In the genomic region with DNA sequence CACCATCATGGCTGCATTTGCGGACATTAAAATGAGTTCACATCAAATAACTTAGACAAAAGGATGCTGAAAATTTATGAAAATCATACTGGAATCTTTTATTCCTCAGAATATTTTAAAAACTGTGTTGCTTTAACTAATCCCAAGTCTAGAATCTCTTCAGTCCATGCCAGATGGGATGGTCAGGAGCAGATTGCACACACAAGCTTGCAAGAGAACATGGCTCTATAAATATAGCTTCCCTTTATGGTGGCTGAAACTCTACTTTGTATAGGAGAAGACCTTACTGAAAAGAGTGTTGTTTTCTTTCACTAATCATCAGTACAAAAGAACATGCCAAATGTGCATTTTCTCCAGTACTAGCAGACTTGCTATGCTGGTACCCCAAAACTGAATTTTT, we compare ENCODE assay signal across 22 mouse cellular contexts.
DNase-seq lines count a peak whose midpoint lies in the region; ATAC-seq and TF ChIP-seq lines count a peak whose summit lies in the region.
"Had no signal": no experiment of that assay in that cellular context is flagged by ENCODE, and none has a peak within 500 bp of the region (broad histone marks: within the 10 kb centered on the region; RNA-seq: fewer than 3 reads in every experiment).

No protein-coding gene starts in this region.

- TF ChIP-seq CTCF in cortical plate, adult 2 months (IDR thresholded peaks at IDR 0.05; ENCODE audit: extremely low read depth, insufficient read depth, low read length), result no peak
- no peak for TF ChIP-seq CTCF in lung, adult 2 months (IDR thresholded peaks at IDR 0.05; ENCODE audit: insufficient read depth, low read length)
- TF ChIP-seq CTCF in intestine, postnatal 0 days (IDR thresholded peaks at IDR 0.05; ENCODE audit: low read depth), result no peak

- TF ChIP-seq POLR2A in cortical plate, adult 2 months (IDR thresholded peaks at IDR 0.05; ENCODE audit: extremely low read depth, insufficient read depth, low read length), result no peak
- no peak for TF ChIP-seq POLR2A in lung, adult 2 months (IDR thresholded peaks at IDR 0.05; ENCODE audit: borderline replicate concordance, extremely low read depth, low read depth, low read length)

- peak overlapping the region; percentile 77; the same call in 1 of the 2 replicates for H3K27ac ChIP-seq in cortical plate, adult 2 months (ENCODE audit: insufficient read depth, low read length)
- no peak overlapping the region for H3K27ac ChIP-seq in intestine, postnatal 0 days (ENCODE audit: low read depth, low read length)
- H3K27ac ChIP-seq: embryonic facial prominence, embryonic 12.5 days; heart, embryonic 13.5 days; hindbrain, embryonic 15.5 days; liver, embryonic 12.5 days; lung, embryonic 15.5 days; midbrain, embryonic 10.5 days had no signal

- H3K9me3 ChIP-seq in intestine, postnatal 0 days (ENCODE audit: control insufficient read depth), result no peaks in the 10 kb centered on the region
- H3K9me3 ChIP-seq: embryonic facial prominence, embryonic 12.5 days; heart, embryonic 13.5 days; hindbrain, embryonic 15.5 days; liver, embryonic 12.5 days; lung, embryonic 15.5 days; midbrain, embryonic 10.5 days had no signal

- 91% methylated on average over 1 of the region's 1 CpGs for WGBS in lung, adult 2 months
- WGBS in intestine, postnatal 0 days, result 92% methylated on average over 1 of the region's 1 CpGs

- H3K4me1 ChIP-seq in cortical plate, adult 2 months (ENCODE audit: control insufficient read depth, insufficient read depth, low read length), result no peaks in the 10 kb centered on the region; the same call in 1 of the 2 replicates
- no peaks in the 10 kb centered on the region for H3K4me1 ChIP-seq in lung, adult 2 months (ENCODE audit: control insufficient read depth, insufficient read depth, low read length)
- no peaks in the 10 kb centered on the region for H3K4me1 ChIP-seq in intestine, postnatal 0 days (replicated peaks; ENCODE audit: control insufficient read depth, insufficient read depth, low read length)
- H3K4me1 ChIP-seq: embryonic facial prominence, embryonic 12.5 days; heart, embryonic 13.5 days; hindbrain, embryonic 15.5 days; liver, embryonic 12.5 days; lung, embryonic 15.5 days; midbrain, embryonic 10.5 days had no signal

- DNase-seq in brain, adult 2 months (ENCODE audit: low read depth, low spot score), result peak; percentile 77
- peak; percentile 9 to 46 for DNase-seq in left cerebral cortex, adult 18-20 months (ENCODE audit: low spot score in 2 of 2)
- DNase-seq in right cerebral cortex, postnatal 10 days (ENCODE audit: low spot score in 2 of 2), result peak; percentile 27 to 52
- no peak for DNase-seq in lung, adult 2 months
- DNase-seq in embryo, embryonic 10 days (ENCODE audit: low spot score), result no peak
- DNase-seq: cerebellum, adult 8-10 months; heart, adult 11 months; heart, postnatal 4 days; lung, postnatal 4 days; retina, postnatal 1 day; thymus, postnatal 14 days had no signal

- no peaks in the 10 kb centered on the region for H3K36me3 ChIP-seq in intestine, postnatal 0 days (ENCODE audit: control insufficient read depth, insufficient read depth)
- H3K36me3 ChIP-seq: embryonic facial prominence, embryonic 12.5 days; heart, embryonic 13.5 days; hindbrain, embryonic 15.5 days; liver, embryonic 12.5 days; lung, embryonic 15.5 days; midbrain, embryonic 10.5 days had no signal

- H3K4me2 ChIP-seq in intestine, postnatal 0 days (replicated peaks; ENCODE audit: low read depth), result no peak overlapping the region
- H3K4me2 ChIP-seq: embryonic facial prominence, embryonic 12.5 days; heart, embryonic 13.5 days; hindbrain, embryonic 15.5 days; liver, embryonic 12.5 days; lung, embryonic 15.5 days had no signal

- no peak overlapping the region for H3K9ac ChIP-seq in intestine, postnatal 0 days (ENCODE audit: low read depth, low read length)
- H3K9ac ChIP-seq: embryonic facial prominence, embryonic 12.5 days; heart, embryonic 13.5 days; hindbrain, embryonic 15.5 days; liver, embryonic 12.5 days; lung, embryonic 15.5 days had no signal

- ATAC-seq in intestine, postnatal 0 days, result no peak
- ATAC-seq: forebrain, embryonic 14.5 days; intestine, embryonic 16.5 days; liver, embryonic 12.5 days had no signal

- H3K4me3 ChIP-seq in cortical plate, adult 2 months (ENCODE audit: insufficient read depth, low read length), result no peak overlapping the region
- no peak overlapping the region for H3K4me3 ChIP-seq in lung, adult 2 months (replicated peaks; ENCODE audit: extremely low read depth, low read depth, low read length)
- no peak overlapping the region for H3K4me3 ChIP-seq in intestine, postnatal 0 days (ENCODE audit: low read depth, low read length)
- H3K4me3 ChIP-seq: embryonic facial prominence, embryonic 12.5 days; erythroblast, embryonic 14.5 days; heart, embryonic 13.5 days; hindbrain, embryonic 15.5 days; liver, embryonic 12.5 days; lung, embryonic 15.5 days; midbrain, embryonic 10.5 days had no signal

- no peaks in the 10 kb centered on the region for H3K27me3 ChIP-seq in intestine, postnatal 0 days (replicated peaks; ENCODE audit: control insufficient read depth, insufficient read depth, low read length)
- H3K27me3 ChIP-seq: liver, embryonic 12.5 days had no signal

Comparison
In these comparisons a context has a peak if more than half of its experiments do, and no peak if none do; other contexts are left out.
1. DNase-seq: peak in brain, adult 2 months (single experiment), left cerebral cortex, adult 18-20 months (2 of 2) and right cerebral cortex, postnatal 10 days (2 of 2); none in lung, adult 2 months (single experiment) and embryo, embryonic 10 days (single experiment).